Mouse (Mus musculus): ENCODE measurements around the gene Primpol. TPM values are rescaled to one million over a fixed set of nuclear protein-coding genes. Genes with fewer than 3 reads are reported as not detected.

Gene Primpol
- polyA plus RNA-seq, 1 experiment: 1.5 TPM

- H3K27ac ChIP-seq (ENCODE audit: control insufficient read depth, insufficient read depth, low read depth, low read length): no peak overlapping the region
- H3K4me3 ChIP-seq (ENCODE audit: control insufficient read depth, low read depth, low read length): no peak overlapping the region
- TF ChIP-seq POLR2A (IDR thresholded peaks at IDR 0.05; ENCODE audit: control insufficient read depth, low read depth, low read length) (no peak), CTCF (IDR thresholded peaks at IDR 0.05; ENCODE audit: control insufficient read depth, insufficient read depth, insufficient replicate concordance, low read depth, low read length) (no peak)
- no peaks in the 10 kb centered on the region for H3K27me3 ChIP-seq (ENCODE audit: control insufficient read depth, insufficient read depth, low read length)
- no peaks in the 10 kb centered on the region for H3K36me3 ChIP-seq (ENCODE audit: control insufficient read depth, insufficient read depth, low read length)
- no peaks in the 10 kb centered on the region for H3K4me1 ChIP-seq (ENCODE audit: control insufficient read depth, insufficient read depth, low read length)
Observed at GRCm38 (mm10) chr8:46603587-46603986, 13.4 kb downstream of the Primpol start.

- no peaks in the 10 kb centered on the region for H3K27me3 ChIP-seq (ENCODE audit: control insufficient read depth, insufficient read depth, low read length)
- H3K4me3 ChIP-seq (ENCODE audit: control insufficient read depth, low read depth, low read length): no peak overlapping the region
- TF ChIP-seq CTCF (IDR thresholded peaks at IDR 0.05; ENCODE audit: control insufficient read depth, insufficient read depth, insufficient replicate concordance, low read depth, low read length) (no peak), POLR2A (IDR thresholded peaks at IDR 0.05; ENCODE audit: control insufficient read depth, low read depth, low read length) (no peak)
- no peak overlapping the region for H3K27ac ChIP-seq (ENCODE audit: control insufficient read depth, insufficient read depth, low read depth, low read length)
- H3K4me1 ChIP-seq (ENCODE audit: control insufficient read depth, insufficient read depth, low read length): no peaks in the 10 kb centered on the region
- no peaks in the 10 kb centered on the region for H3K36me3 ChIP-seq (ENCODE audit: control insufficient read depth, insufficient read depth, low read length)
Observed at GRCm38 (mm10) chr8:46600959-46601707, 15.9 kb downstream of the Primpol start.

GRCm38 (mm10) chr8:46599314-46599904, 17.6 kb downstream of the Primpol start:
- TF ChIP-seq CTCF (IDR thresholded peaks at IDR 0.05; ENCODE audit: control insufficient read depth, insufficient read depth, insufficient replicate concordance, low read depth, low read length) (no peak), POLR2A (IDR thresholded peaks at IDR 0.05; ENCODE audit: control insufficient read depth, low read depth, low read length) (no peak)
- no peaks in the 10 kb centered on the region for H3K27me3 ChIP-seq (ENCODE audit: control insufficient read depth, insufficient read depth, low read length)
- no peaks in the 10 kb centered on the region for H3K36me3 ChIP-seq (ENCODE audit: control insufficient read depth, insufficient read depth, low read length)

GRCm38 (mm10) chr8:46598753-46599152, 18.3 kb downstream of the Primpol start:
- H3K27ac ChIP-seq (ENCODE audit: control insufficient read depth, insufficient read depth, low read depth, low read length): no peak overlapping the region
- no peaks in the 10 kb centered on the region for H3K4me1 ChIP-seq (ENCODE audit: control insufficient read depth, insufficient read depth, low read length)
- no peak overlapping the region; the same call in 1 of the 2 replicates for H3K4me3 ChIP-seq (ENCODE audit: control insufficient read depth, low read depth, low read length)
- H3K36me3 ChIP-seq (ENCODE audit: control insufficient read depth, insufficient read depth, low read length): no peaks in the 10 kb centered on the region
- no peaks in the 10 kb centered on the region for H3K27me3 ChIP-seq (ENCODE audit: control insufficient read depth, insufficient read depth, low read length)
- TF ChIP-seq POLR2A (IDR thresholded peaks at IDR 0.05; ENCODE audit: control insufficient read depth, low read depth, low read length) (no peak), CTCF (IDR thresholded peaks at IDR 0.05; ENCODE audit: control insufficient read depth, insufficient read depth, insufficient replicate concordance, low read depth, low read length) (no peak)

More at GRCm38 (mm10) chr8:46599314-46599904, 17.6 kb downstream of the Primpol start:
- no peak overlapping the region for H3K4me3 ChIP-seq (ENCODE audit: control insufficient read depth, low read depth, low read length)
- H3K27ac ChIP-seq (ENCODE audit: control insufficient read depth, insufficient read depth, low read depth, low read length): no peak overlapping the region
- H3K4me1 ChIP-seq (ENCODE audit: control insufficient read depth, insufficient read depth, low read length): no peaks in the 10 kb centered on the region

- Histone ChIP-seq H3K4me3 (ENCODE audit: control insufficient read depth, low read depth, low read length) (no peak overlapping the region), H3K27ac (ENCODE audit: control insufficient read depth, insufficient read depth, low read depth, low read length) (no peak overlapping the region), H3K36me3 (ENCODE audit: control insufficient read depth, insufficient read depth, low read length) (no peaks in the 10 kb centered on the region), H3K27me3 (ENCODE audit: control insufficient read depth, insufficient read depth, low read length) (no peaks in the 10 kb centered on the region), H3K4me1 (ENCODE audit: control insufficient read depth, insufficient read depth, low read length) (no peaks in the 10 kb centered on the region)
- TF ChIP-seq POLR2A (IDR thresholded peaks at IDR 0.05; ENCODE audit: control insufficient read depth, low read depth, low read length) (no peak), CTCF (IDR thresholded peaks at IDR 0.05; ENCODE audit: control insufficient read depth, insufficient read depth, insufficient replicate concordance, low read depth, low read length) (no peak)
Observed at GRCm38 (mm10) chr8:46598114-46598513, 18.9 kb downstream of the Primpol start.

- Histone ChIP-seq H3K4me3 (ENCODE audit: control insufficient read depth, low read depth, low read length) (no peak overlapping the region), H3K27ac (ENCODE audit: control insufficient read depth, insufficient read depth, low read depth, low read length) (no peak overlapping the region), H3K4me1 (ENCODE audit: control insufficient read depth, insufficient read depth, low read length) (no peaks in the 10 kb centered on the region), H3K36me3 (ENCODE audit: control insufficient read depth, insufficient read depth, low read length) (no peaks in the 10 kb centered on the region), H3K27me3 (ENCODE audit: control insufficient read depth, insufficient read depth, low read length) (no peaks in the 10 kb centered on the region)
- no peak for TF ChIP-seq CTCF (IDR thresholded peaks at IDR 0.05; ENCODE audit: control insufficient read depth, insufficient read depth, insufficient replicate concordance, low read depth, low read length)
- TF ChIP-seq POLR2A (IDR thresholded peaks at IDR 0.05; ENCODE audit: control insufficient read depth, low read depth, low read length): no peak
Observed at GRCm38 (mm10) chr8:46597411-46597810, 19.6 kb downstream of the Primpol start.

GRCm38 (mm10) chr8:46596530-46596929, 20.5 kb downstream of the Primpol start:
- H3K36me3 ChIP-seq (ENCODE audit: control insufficient read depth, insufficient read depth, low read length): no peaks in the 10 kb centered on the region
- no peak overlapping the region for H3K27ac ChIP-seq (ENCODE audit: control insufficient read depth, insufficient read depth, low read depth, low read length)
- TF ChIP-seq CTCF (IDR thresholded peaks at IDR 0.05; ENCODE audit: control insufficient read depth, insufficient read depth, insufficient replicate concordance, low read depth, low read length): no peak
- TF ChIP-seq POLR2A (IDR thresholded peaks at IDR 0.05; ENCODE audit: control insufficient read depth, low read depth, low read length): no peak
- H3K27me3 ChIP-seq (ENCODE audit: control insufficient read depth, insufficient read depth, low read length): no peaks in the 10 kb centered on the region
- no peaks in the 10 kb centered on the region for H3K4me1 ChIP-seq (ENCODE audit: control insufficient read depth, insufficient read depth, low read length)
- H3K4me3 ChIP-seq (ENCODE audit: control insufficient read depth, low read depth, low read length): no peak overlapping the region

Data from testis, adult 2 months (tissue).